Comparison of ENCODE assay signal across 8 mouse cellular contexts in genomic region chr4:118083217-118083951, GRCm38 (mm10). TPM values are rescaled to one million over a fixed set of nuclear protein-coding genes. Genes with fewer than 3 reads are reported as not detected.
A peak's percentile ranks its signal among the peaks of the same experiment; 100 is the strongest.
DNase-seq lines count a peak whose midpoint lies in the region; ATAC-seq and TF ChIP-seq lines count a peak whose summit lies in the region.

No protein-coding gene starts in this region.

- H3K27ac ChIP-seq in forebrain, embryonic 13.5 days, result no peak overlapping the region
- no peak overlapping the region for H3K27ac ChIP-seq in heart, postnatal 0 days (ENCODE audit: low read depth)
- H3K27ac ChIP-seq in liver, embryonic 14.5 days, result no peak overlapping the region
- no peak overlapping the region for H3K27ac ChIP-seq in neural tube, embryonic 11.5 days (ENCODE audit: low read depth, low read length)
- no peak overlapping the region for H3K27ac ChIP-seq in stomach, embryonic 16.5 days (ENCODE audit: low read length)

- WGBS in forebrain, embryonic 13.5 days, result 40% methylated on average over 14 of the region's 14 CpGs
- WGBS in heart, postnatal 0 days, result 27% methylated on average over 14 of the region's 14 CpGs
- WGBS in liver, embryonic 14.5 days (ENCODE audit: insufficient replicate concordance), result 28% methylated on average over 14 of the region's 14 CpGs
- WGBS in neural tube, embryonic 11.5 days, result 42% methylated on average over 14 of the region's 14 CpGs
- 22% methylated on average over 14 of the region's 14 CpGs for WGBS in stomach, embryonic 16.5 days

- no peaks in the 10 kb centered on the region for H3K27me3 ChIP-seq in E14TG2a.4 (ENCODE audit: insufficient read depth, low read length)
- no peaks in the 10 kb centered on the region for H3K27me3 ChIP-seq in forebrain, embryonic 13.5 days
- H3K27me3 ChIP-seq in heart, postnatal 0 days (ENCODE audit: control insufficient read depth, insufficient read depth, low read length), result no peaks in the 10 kb centered on the region
- H3K27me3 ChIP-seq in liver, embryonic 14.5 days (ENCODE audit: control insufficient read depth, insufficient read depth, low read length), result no peaks in the 10 kb centered on the region
- no peaks in the 10 kb centered on the region for H3K27me3 ChIP-seq in neural tube, embryonic 11.5 days (ENCODE audit: control insufficient read depth, insufficient read depth, low read length)
- H3K27me3 ChIP-seq in stomach, embryonic 16.5 days (ENCODE audit: control insufficient read depth, insufficient read depth, low read length), result no peaks in the 10 kb centered on the region

- peaks cover 21% of the 10 kb centered on the region for H3K4me1 ChIP-seq in E14TG2a.4 (replicated peaks; ENCODE audit: low read depth, low read length)
- H3K4me1 ChIP-seq in forebrain, embryonic 13.5 days, result peaks cover 13% of the 10 kb centered on the region; the same call in 1 of the 2 replicates
- no peaks in the 10 kb centered on the region; the same call in 1 of the 2 replicates for H3K4me1 ChIP-seq in heart, postnatal 0 days (ENCODE audit: control insufficient read depth, insufficient read depth)
- H3K4me1 ChIP-seq in liver, embryonic 14.5 days (replicated peaks; ENCODE audit: control insufficient read depth in 2 of 2, insufficient read depth in 2 of 2, low read length in 1 of 2), result peaks cover 39 to 42% of the 10 kb centered on the region in 2 experiments
- peaks cover 4% of the 10 kb centered on the region; the same call in 1 of the 2 replicates for H3K4me1 ChIP-seq in neural tube, embryonic 11.5 days (ENCODE audit: control insufficient read depth, insufficient read depth, low read length)
- peaks cover 39% of the 10 kb centered on the region for H3K4me1 ChIP-seq in stomach, embryonic 16.5 days (ENCODE audit: control insufficient read depth, insufficient read depth, low read length)

- H3K9me3 ChIP-seq in E14TG2a.4 (ENCODE audit: low read length), result no peaks in the 10 kb centered on the region
- no peaks in the 10 kb centered on the region for H3K9me3 ChIP-seq in forebrain, embryonic 13.5 days (replicated peaks)
- no peaks in the 10 kb centered on the region for H3K9me3 ChIP-seq in heart, postnatal 0 days (replicated peaks; ENCODE audit: control insufficient read depth, low read length)
- no peaks in the 10 kb centered on the region for H3K9me3 ChIP-seq in liver, embryonic 14.5 days (ENCODE audit: control insufficient read depth, low read length)
- H3K9me3 ChIP-seq in neural tube, embryonic 11.5 days (ENCODE audit: control insufficient read depth, low read length), result no peaks in the 10 kb centered on the region
- H3K9me3 ChIP-seq in stomach, embryonic 16.5 days (replicated peaks; ENCODE audit: control insufficient read depth, low read length), result no peaks in the 10 kb centered on the region

- ATAC-seq in forebrain, embryonic 13.5 days, result peak; percentile 88
- peak; percentile 93 for ATAC-seq in heart, postnatal 0 days (ENCODE audit: insufficient read depth, low read depth)
- peak; percentile 51 for ATAC-seq in liver, embryonic 14.5 days (ENCODE audit: insufficient read depth)
- ATAC-seq in neural tube, embryonic 11.5 days (ENCODE audit: insufficient read depth, low FRiP score, low TSS enrichment), result peak; percentile 88
- ATAC-seq in stomach, embryonic 16.5 days (ENCODE audit: insufficient read depth, low FRiP score), result peak; percentile 86

- H3K4me3 ChIP-seq in E14TG2a.4 (replicated peaks; ENCODE audit: low read length), result no peak overlapping the region
- no peak overlapping the region for H3K4me3 ChIP-seq in forebrain, embryonic 13.5 days
- no peak overlapping the region for H3K4me3 ChIP-seq in heart, postnatal 0 days (ENCODE audit: low read depth, low read length)
- no peak overlapping the region for H3K4me3 ChIP-seq in liver, embryonic 14.5 days (ENCODE audit: insufficient read depth in 1 of 2, low read depth in 2 of 2, low read length in 2 of 2)
- no peak overlapping the region for H3K4me3 ChIP-seq in neural tube, embryonic 11.5 days (ENCODE audit: low read depth, low read length)
- no peak overlapping the region for H3K4me3 ChIP-seq in stomach, embryonic 16.5 days (replicated peaks; ENCODE audit: low read length)

- TF ChIP-seq CTCF in E14TG2a.4 (conservative IDR thresholded peaks at IDR 0.05; ENCODE audit: low read length), result peak; percentile 80
- TF ChIP-seq CTCF in heart, postnatal 0 days (IDR thresholded peaks at IDR 0.05; ENCODE audit: low read depth), result peak; percentile 99
- peak; percentile 99 for TF ChIP-seq CTCF in liver, embryonic 14.5 days (IDR thresholded peaks at IDR 0.05; ENCODE audit: low read depth)

- DNase-seq in c-Kit-positive CD71-positive TER-119-positive erythroid progenitor cells, embryonic 14.5 days (ENCODE audit: low spot score), result peak; percentile 91
- DNase-seq in heart, postnatal 0 days (ENCODE audit: low spot score), result peak; percentile 92
- DNase-seq in kidney, postnatal 36 days, result peak; percentile 94 to 98
- peak; percentile 73 to 76 (median 75) for DNase-seq in liver, embryonic 14.5 days (ENCODE audit: low read depth in 3 of 3, low spot score in 3 of 3)
- DNase-seq in neural tube, embryonic 11.5 days (ENCODE audit: low spot score), result peak; percentile 94

- H3K36me3 ChIP-seq in E14TG2a.4 (ENCODE audit: insufficient read depth, low read length), result peaks cover 2% of the 10 kb centered on the region; the same call in 1 of the 2 replicates
- no peaks in the 10 kb centered on the region for H3K36me3 ChIP-seq in forebrain, embryonic 13.5 days (ENCODE audit: poor library complexity, severe bottlenecking)
- H3K36me3 ChIP-seq in heart, postnatal 0 days (replicated peaks; ENCODE audit: control insufficient read depth, insufficient read depth, low read length), result no peaks in the 10 kb centered on the region
- H3K36me3 ChIP-seq in liver, embryonic 14.5 days (replicated peaks; ENCODE audit: control insufficient read depth, insufficient read depth, low read depth), result no peaks in the 10 kb centered on the region
- H3K36me3 ChIP-seq in neural tube, embryonic 11.5 days (ENCODE audit: control insufficient read depth, insufficient read depth, low read length), result no peaks in the 10 kb centered on the region
- H3K36me3 ChIP-seq in stomach, embryonic 16.5 days (ENCODE audit: control insufficient read depth, insufficient read depth, low read length), result no peaks in the 10 kb centered on the region

- no peak overlapping the region for H3K4me2 ChIP-seq in forebrain, embryonic 13.5 days
- no peak overlapping the region for H3K4me2 ChIP-seq in heart, postnatal 0 days (ENCODE audit: low read depth, low read length)
- H3K4me2 ChIP-seq in liver, embryonic 14.5 days (ENCODE audit: low read depth), result no peak overlapping the region
- no peak overlapping the region for H3K4me2 ChIP-seq in neural tube, embryonic 11.5 days (ENCODE audit: low read depth)
- H3K4me2 ChIP-seq in stomach, embryonic 16.5 days (ENCODE audit: low read depth, low read length), result 0 out of 2 replicates have a peak overlapping the region, but pooled peaks have one; percentile 11

- no peak overlapping the region for H3K9ac ChIP-seq in forebrain, embryonic 13.5 days
- H3K9ac ChIP-seq in heart, postnatal 0 days (replicated peaks; ENCODE audit: low read depth, low read length), result no peak overlapping the region
- no peak overlapping the region for H3K9ac ChIP-seq in liver, embryonic 14.5 days (replicated peaks)
- no peak overlapping the region for H3K9ac ChIP-seq in neural tube, embryonic 11.5 days (ENCODE audit: low read length)
- peak overlapping the region; percentile 42 for H3K9ac ChIP-seq in stomach, embryonic 16.5 days (ENCODE audit: low read length)

- TF ChIP-seq EP300 in heart, postnatal 0 days (IDR thresholded peaks at IDR 0.05; ENCODE audit: low read depth), result no peak
- no peak for TF ChIP-seq EP300 in liver, embryonic 14.5 days (IDR thresholded peaks at IDR 0.05; ENCODE audit: low read depth)

RNA-seq across cellular contexts. Expression of gene St3gal3, which starts 51.3 kb away (rescaled TPM):
- 9.2 and 10.5 TPM in 2 replicates for polyA plus RNA-seq in forebrain, embryonic 13.5 days (2015; fragmentation: Nextera tagmentation; extraction: Ambion mirVana)
- total RNA-seq in heart, postnatal 0 days (2014; rRNA removed; ENCODE audit: low replicate concordance), result 37.0 and 44.5 TPM in 2 replicates
- 6.7 and 8.2 TPM in 2 replicates for polyA plus RNA-seq in heart, postnatal 0 days (2015; fragmentation: Nextera tagmentation; extraction: Ambion mirVana)
- polyA plus RNA-seq in liver, embryonic 14.5 days (2012; rRNA removed), result 3.2 TPM in 2 replicates
- 0.85 and 1.0 TPM in 2 replicates for polyA plus RNA-seq in liver, embryonic 14.5 days (2014; fragmentation: Nextera tagmentation; extraction: Ambion mirVana)
- polyA plus RNA-seq in neural tube, embryonic 11.5 days (2014; fragmentation: Nextera tagmentation; extraction: Ambion mirVana), result 4.9 and 5.2 TPM in 2 replicates
- 5.2 TPM in 2 replicates for polyA plus RNA-seq in stomach, embryonic 16.5 days (2015; fragmentation: Nextera tagmentation; extraction: Ambion mirVana)
